Mouse (Mus musculus) forebrain, embryonic 13.5 days (tissue): ENCODE data around the gene Arl16. TPM values are rescaled to one million over a fixed set of nuclear protein-coding genes. Genes with fewer than 3 reads are reported as not detected.

Source experiments
- ATAC-seq: fragments of 200-750 bp; cut with Nextera tagmentation; 2 replicates; pipeline ENCODE4 v1.8.0; 2017
- H3K27ac ChIP-seq: fragments of 300-500 bp; sonication (generic); 2 replicates; pipeline ENCODE4 v1.5.1; 2015; ENCODE audit warnings: inconsistent platforms, mild to moderate bottlenecking, moderate library complexity
- H3K27me3 ChIP-seq: fragments of 300-500 bp; sonication (generic); 2 replicates; pipeline ENCODE4 v1.6.1; 2015; ENCODE audit warnings: mild to moderate bottlenecking, inconsistent platforms
- H3K36me3 ChIP-seq: fragments of 300-500 bp; sonication (generic); 2 replicates; pipeline ENCODE4 v1.6.1; 2015; ENCODE audit warnings: mild to moderate bottlenecking, inconsistent platforms; ENCODE audit not compliant: poor library complexity, severe bottlenecking
- H3K4me1 ChIP-seq: fragments of 300-500 bp; sonication (generic); 2 replicates; pipeline ENCODE4 v1.6.1; 2015; ENCODE audit warnings: inconsistent platforms
- H3K4me2 ChIP-seq: fragments of 300-500 bp; sonication (generic); 2 replicates; pipeline ENCODE4 v1.6.1; 2015; ENCODE audit warnings: inconsistent platforms, mild to moderate bottlenecking, moderate library complexity
- H3K4me3 ChIP-seq: fragments of 300-500 bp; sonication (generic); 2 replicates; pipeline ENCODE4 v1.5.1; 2015; ENCODE audit warnings: mild to moderate bottlenecking, inconsistent platforms
- H3K9ac ChIP-seq: fragments of 300-500 bp; sonication (generic); 2 replicates; pipeline ENCODE4 v1.6.1; 2015; ENCODE audit warnings: mild to moderate bottlenecking, inconsistent platforms
- H3K9me3 ChIP-seq: fragments of 300-500 bp; sonication (generic); replicated peaks from 2 replicates; pipeline ENCODE4 v1.6.1; 2016; ENCODE audit warnings: inconsistent platforms
- WGBS: fragments of 180-500 bp; shearing (Covaris S2); methylation state at CpG from one replicate; pipeline ENCODE4 v1.1.7; 2015; 5-methylcytosine and 5-hydroxymethylcytosine counted together
- polyA plus RNA-seq: library from polyadenylated mRNA; unstranded; fragments of >200 nt; fragmentation: Nextera tagmentation; extraction: Ambion mirVana; gene quantifications from 2 replicates; pipeline ENCODE4 v1.2.1, GENCODE M21; 2015

Arl16 gene
- polyA plus RNA-seq, 1 experiment from 2014 or later = 49.8 TPM

DNA sequence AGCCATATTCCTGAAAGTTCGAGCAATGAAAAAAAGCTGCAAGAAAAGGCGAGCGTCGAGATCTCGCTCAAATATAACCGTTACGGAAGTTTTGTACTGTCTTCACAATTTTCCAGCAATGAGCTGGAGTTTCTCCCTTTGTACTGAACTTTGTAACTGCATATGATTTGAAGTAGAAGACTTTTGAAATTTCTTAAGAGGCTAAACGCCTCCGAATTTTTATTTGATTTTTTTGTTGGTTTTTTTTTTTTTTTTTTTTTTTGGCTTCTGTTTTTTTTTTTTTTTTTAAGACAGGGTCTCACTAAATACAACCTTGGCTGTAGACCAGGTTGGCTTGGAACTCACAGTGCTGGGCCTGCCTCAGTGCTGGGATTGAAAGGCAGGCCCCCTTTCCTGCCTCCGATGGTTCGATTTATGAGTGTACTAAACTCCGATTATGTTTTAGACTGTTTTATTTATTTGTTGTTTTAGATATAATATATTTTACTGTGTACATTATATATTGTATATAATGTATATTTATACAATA is 29.5 kb downstream of the Arl16 start:
- peak overlapping the region; percentile 98 for H3K9ac ChIP-seq
- ATAC-seq = no peak
- WGBS = 31% methylated on average over 12 of the region's 12 CpGs
- peak overlapping the region; percentile 91 for H3K4me2 ChIP-seq
- H3K27ac ChIP-seq = no peak overlapping the region
- peak overlapping the region; percentile 98 for H3K4me3 ChIP-seq
- H3K9me3 ChIP-seq = no peaks in the 10 kb centered on the region
- H3K4me1 ChIP-seq = peaks cover 13% of the 10 kb centered on the region
- H3K36me3 ChIP-seq = peaks cover 22% of the 10 kb centered on the region
- H3K27me3 ChIP-seq = no peaks in the 10 kb centered on the region

DNA sequence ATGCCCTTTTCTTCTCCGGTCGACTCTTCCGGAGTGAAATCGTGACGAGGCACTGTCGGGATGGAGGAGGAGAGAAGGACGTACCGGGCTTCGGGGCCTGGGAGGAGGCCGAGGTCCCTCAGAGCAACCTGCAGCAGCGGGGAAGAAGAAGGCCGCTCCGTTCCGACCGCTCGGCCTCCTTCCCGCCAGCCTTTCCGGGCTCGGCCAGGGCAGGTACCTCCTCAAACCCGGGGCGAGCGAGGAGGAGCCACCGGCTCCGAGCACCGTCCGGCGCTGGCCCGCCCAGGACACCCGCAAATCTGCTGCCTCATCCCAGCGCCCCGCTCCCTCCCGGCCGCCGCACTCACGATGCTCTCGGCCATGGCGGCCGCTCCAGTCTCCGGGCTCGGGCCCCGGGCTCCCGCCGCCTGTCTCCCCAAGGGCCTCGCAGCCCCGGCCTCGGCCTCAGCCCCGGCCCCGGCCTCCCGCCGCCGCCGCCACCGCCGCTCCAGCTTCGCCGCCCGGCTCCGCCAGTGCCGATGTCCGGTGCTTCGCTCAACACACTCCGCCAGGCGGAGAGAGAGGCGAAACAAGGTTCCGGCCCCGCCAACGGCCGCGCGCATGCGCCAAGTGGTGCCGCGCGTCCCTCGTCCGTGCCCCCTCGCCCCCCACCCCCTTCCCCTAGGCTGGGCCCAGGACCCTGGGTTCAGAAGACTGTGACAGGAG is 30.1 kb downstream of the Arl16 start, which contains the start of gene Nploc4:
TSS of gene Nploc4 (minus strand) at position 557 of the 705 bp plus-strand sequence.
- H3K4me3 ChIP-seq = peak within 1 kb of the TSS; percentile 98
- H3K27me3 ChIP-seq = no peaks in the 10 kb centered on the region
- H3K4me2 ChIP-seq = peak within 1 kb of the TSS; percentile 91
- peak within 1 kb of the TSS; percentile 78 for H3K27ac ChIP-seq
- peaks cover 13% of the 10 kb centered on the region for H3K4me1 ChIP-seq
- no peaks in the 10 kb centered on the region for H3K9me3 ChIP-seq
- 0% methylated on average over 71 of the region's 77 CpGs for WGBS
- peak within 1 kb of the TSS; percentile 98 for H3K9ac ChIP-seq
- peak; percentile 92 for ATAC-seq
- H3K36me3 ChIP-seq = peaks cover 28% of the 10 kb centered on the region

DNA sequence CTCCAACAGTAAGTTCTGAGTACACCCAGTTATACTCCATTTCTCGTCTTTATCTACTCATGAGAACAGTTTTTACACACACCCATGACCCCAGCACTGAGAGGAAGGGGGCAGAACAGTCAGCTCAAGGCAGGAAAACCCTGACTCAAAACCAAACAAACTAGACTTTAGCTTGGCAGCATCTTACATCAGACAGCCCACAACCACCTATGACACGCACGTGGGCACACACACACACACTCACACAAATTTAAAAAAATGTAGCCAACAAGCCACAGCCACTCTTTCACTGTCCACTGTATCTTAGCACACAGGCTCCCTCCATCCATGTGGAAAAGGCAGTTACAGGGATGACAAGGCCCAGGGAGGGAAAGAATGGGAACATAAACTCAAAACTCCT is 40.7 kb downstream of the Arl16 start:
- 90% methylated on average over 3 of the region's 3 CpGs for WGBS
- no peak overlapping the region for H3K4me2 ChIP-seq
- peaks cover 83% of the 10 kb centered on the region for H3K36me3 ChIP-seq

DNA sequence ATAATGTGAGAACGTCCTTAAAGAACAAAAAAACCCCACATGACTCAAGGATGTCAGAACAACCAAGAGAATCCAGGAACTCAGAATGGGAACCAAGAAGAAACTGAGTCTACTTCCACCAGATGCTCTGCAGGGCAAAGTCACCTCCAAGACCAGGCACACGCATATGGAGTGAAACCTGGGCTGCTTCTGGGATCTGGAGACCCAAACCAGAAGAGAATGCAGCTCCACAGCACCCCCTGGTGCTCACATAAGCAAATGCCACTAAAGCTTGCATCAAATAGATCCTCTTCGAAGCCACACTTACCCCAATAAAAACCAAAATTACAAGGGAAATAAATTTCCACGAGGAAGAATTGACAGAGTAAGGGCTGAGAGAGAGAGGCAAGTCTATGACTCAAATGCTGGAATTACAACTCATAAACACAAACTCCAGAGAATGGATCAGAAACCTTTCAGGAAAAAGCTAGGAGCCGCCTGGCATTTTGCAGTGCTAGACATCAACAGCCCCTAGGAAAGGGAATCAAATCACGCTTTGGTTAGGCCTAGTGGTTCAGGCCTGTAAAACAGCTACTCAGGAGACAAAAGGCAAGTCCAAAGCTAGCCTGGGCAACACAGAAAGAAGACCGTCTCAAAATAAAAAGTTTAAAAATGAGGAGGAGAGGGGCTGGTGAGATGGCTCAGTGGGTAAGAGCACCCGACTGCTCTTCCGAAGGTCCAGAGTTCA is 43.7 kb downstream of the Arl16 start:
- Histone ChIP-seq H3K4me2 (no peak overlapping the region), H3K27me3 (no peaks in the 10 kb centered on the region), H3K27ac (no peak overlapping the region), H3K9ac (no peak overlapping the region), H3K36me3 (peaks cover 90% of the 10 kb centered on the region), H3K4me3 (no peak overlapping the region), H3K4me1 (no peaks in the 10 kb centered on the region), H3K9me3 (no peaks in the 10 kb centered on the region)
- ATAC-seq = peak; percentile 33; the same call in 1 of the 2 replicates
- WGBS = 71% methylated on average over 9 of the region's 9 CpGs

More for the DNA sequence above, 40.7 kb downstream of the Arl16 start:
- Histone ChIP-seq H3K4me1 (no peaks in the 10 kb centered on the region), H3K4me3 (no peak overlapping the region), H3K9me3 (no peaks in the 10 kb centered on the region), H3K9ac (no peak overlapping the region), H3K27ac (no peak overlapping the region), H3K27me3 (no peaks in the 10 kb centered on the region)
- no peak for ATAC-seq

DNA sequence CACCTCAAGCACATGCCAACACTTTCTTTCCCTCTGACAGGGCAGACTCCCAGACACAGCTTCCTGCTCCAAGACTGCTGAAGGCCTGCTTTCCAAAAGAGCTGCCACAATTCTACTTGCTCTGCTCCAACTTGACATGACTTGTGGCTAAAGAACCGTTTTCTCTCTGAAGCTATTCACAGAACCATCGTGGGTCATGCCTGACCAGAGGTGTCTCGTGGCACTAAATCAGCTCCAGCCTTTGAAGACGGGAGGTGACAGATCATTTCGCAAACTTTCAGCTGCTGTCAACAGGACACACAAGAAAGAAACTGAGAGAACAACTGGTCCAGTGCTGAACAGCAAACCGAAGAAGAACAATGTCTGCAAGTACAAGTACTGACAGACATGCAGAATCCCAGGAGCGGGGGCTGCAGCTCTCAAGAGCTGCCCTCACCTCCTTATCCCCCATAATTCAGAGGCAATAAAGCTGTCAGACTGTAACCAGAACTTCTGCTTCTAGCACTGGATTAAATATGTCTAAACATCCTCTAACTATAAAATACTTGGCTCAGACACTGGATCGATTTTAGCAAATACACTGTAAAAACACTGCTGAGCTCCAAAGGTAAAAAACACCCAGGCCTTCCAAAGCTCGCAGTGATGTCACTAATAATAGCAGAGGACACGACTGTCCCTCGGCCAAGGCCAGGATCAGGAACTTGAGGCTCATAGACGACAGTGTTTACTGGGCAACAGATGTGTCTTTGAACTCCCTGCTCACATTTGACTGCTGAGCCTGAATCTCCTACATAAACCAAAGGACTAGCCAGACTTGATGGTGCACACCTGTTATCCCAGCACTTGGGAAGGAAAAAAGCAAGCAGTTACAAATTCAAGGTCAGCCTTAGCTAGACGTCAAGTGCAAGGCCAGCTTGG is 44.5 kb downstream of the Arl16 start:
- 92% methylated on average over 13 of the region's 13 CpGs for WGBS
- Histone ChIP-seq H3K9me3 (no peaks in the 10 kb centered on the region), H3K27me3 (no peaks in the 10 kb centered on the region), H3K27ac (no peak overlapping the region), H3K9ac (no peak overlapping the region), H3K4me3 (no peak overlapping the region), H3K4me1 (no peaks in the 10 kb centered on the region), H3K36me3 (peaks cover 90% of the 10 kb centered on the region), H3K4me2 (no peak overlapping the region)
- no peak for ATAC-seq

DNA sequence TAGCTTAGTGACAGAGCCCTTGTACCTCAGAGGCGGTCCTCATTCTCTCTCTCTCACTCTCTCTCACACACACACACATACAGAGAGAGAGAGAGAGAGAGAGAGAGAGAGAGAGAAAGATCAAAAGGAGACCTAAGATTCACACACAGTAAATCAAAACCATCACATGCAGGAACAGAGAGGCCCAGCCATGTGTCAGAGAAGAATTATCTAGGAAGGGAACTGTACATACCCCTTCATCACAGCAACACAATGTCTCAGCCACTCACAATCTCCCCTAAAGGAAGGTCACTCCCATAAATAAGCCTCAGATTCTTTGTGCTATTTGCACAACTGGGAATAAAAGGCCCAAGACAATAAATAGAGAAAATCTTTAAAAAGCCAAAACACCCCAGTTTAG is 48.8 kb downstream of the Arl16 start:
- Histone ChIP-seq H3K9ac (no peak overlapping the region), H3K27me3 (no peaks in the 10 kb centered on the region), H3K36me3 (peaks cover 93% of the 10 kb centered on the region), H3K4me2 (no peak overlapping the region), H3K9me3 (no peaks in the 10 kb centered on the region), H3K27ac (no peak overlapping the region), H3K4me1 (no peaks in the 10 kb centered on the region), H3K4me3 (no peak overlapping the region)
- no peak for ATAC-seq
- 83% methylated on average over 1 of the region's 1 CpGs for WGBS

DNA sequence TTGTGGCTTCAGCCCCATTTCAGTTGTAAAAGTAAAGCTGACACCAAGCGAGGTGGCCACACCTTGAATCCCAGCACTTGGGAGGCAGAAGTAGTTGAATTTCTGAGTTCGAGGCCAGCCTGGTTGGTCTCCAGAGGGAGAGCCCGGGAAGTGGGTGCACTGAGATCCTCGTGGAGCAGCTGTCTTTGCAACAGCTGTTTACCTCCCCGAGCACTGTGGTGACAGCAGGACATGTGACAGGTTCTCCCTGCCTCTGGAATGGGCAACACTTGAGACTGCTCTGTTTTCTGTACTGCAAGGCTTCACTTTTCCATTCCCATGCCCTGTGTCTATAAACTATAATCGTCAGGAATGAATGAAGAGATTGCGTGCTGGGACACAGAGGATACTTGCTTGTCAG is 49.6 kb downstream of the Arl16 start:
- Histone ChIP-seq H3K27me3 (no peaks in the 10 kb centered on the region), H3K4me1 (no peaks in the 10 kb centered on the region), H3K9me3 (no peaks in the 10 kb centered on the region), H3K36me3 (peaks cover 93% of the 10 kb centered on the region), H3K27ac (no peak overlapping the region), H3K4me2 (no peak overlapping the region), H3K9ac (no peak overlapping the region), H3K4me3 (no peak overlapping the region)
- 93% methylated on average over 7 of the region's 7 CpGs for WGBS
- no peak for ATAC-seq

Other genes with a start within 250 kb of the Arl16 start
- 17.2 TPM in 2 replicates for gene Bahcc1, start 234.7 kb downstream of the Arl16 start, polyA plus RNA-seq
- 3,229 and 3,555 TPM in 2 replicates for gene Actg1, start 119.1 kb downstream of the Arl16 start, polyA plus RNA-seq
- 1.3 and 1.7 TPM in 2 replicates for gene Fscn2, start 106.1 kb downstream of the Arl16 start, polyA plus RNA-seq
- gene Faap100, start 88.8 kb downstream of the Arl16 start, polyA plus RNA-seq = 51.0 and 63.1 TPM in 2 replicates
- gene Nploc4, start 29.9 kb downstream of the Arl16 start, polyA plus RNA-seq = 33.6 and 33.9 TPM in 2 replicates
- gene Tspan10, start 25.0 kb downstream of the Arl16 start, polyA plus RNA-seq = not detected in 2 replicates
- gene Pde6g, start 14.1 kb downstream of the Arl16 start, polyA plus RNA-seq = 0.19 and 0.20 TPM in 2 replicates
- gene Oxld1, start 9.5 kb downstream of the Arl16 start, polyA plus RNA-seq = 9.2 and 10.7 TPM in 2 replicates
- gene Ccdc137, start 9.5 kb downstream of the Arl16 start, polyA plus RNA-seq = 30.9 and 31.3 TPM in 2 replicates
- gene Mrpl12, start 17.0 kb upstream of the Arl16 start, polyA plus RNA-seq = 127 TPM in 2 replicates
- 31.1 and 41.9 TPM in 2 replicates for gene Slc25a10, start 24.2 kb upstream of the Arl16 start, polyA plus RNA-seq
- 0.08 and 0.21 TPM in 2 replicates for gene Gcgr, start 63.1 kb upstream of the Arl16 start, polyA plus RNA-seq
- gene Mcrip1, start 82.1 kb upstream of the Arl16 start, polyA plus RNA-seq = 228 and 240 TPM in 2 replicates
- gene Ppp1r27, start 83.5 kb upstream of the Arl16 start, polyA plus RNA-seq = not detected in 2 replicates
- 253 and 286 TPM in 2 replicates for gene P4hb, start 105.6 kb upstream of the Arl16 start, polyA plus RNA-seq
- gene Arhgdia, start 114.0 kb upstream of the Arl16 start, polyA plus RNA-seq = 462 and 508 TPM in 2 replicates
- 420 and 488 TPM in 2 replicates for gene Alyref, start 130.8 kb upstream of the Arl16 start, polyA plus RNA-seq
- 204 and 211 TPM in 2 replicates for gene Anapc11, start 130.8 kb upstream of the Arl16 start, polyA plus RNA-seq
- 0.50 TPM in 1 of 2 replicates, not detected in the other for gene Npb, start 140.9 kb upstream of the Arl16 start, polyA plus RNA-seq
- gene Pcyt2, start 150.3 kb upstream of the Arl16 start, polyA plus RNA-seq = 140 and 159 TPM in 2 replicates
- 42.7 and 43.1 TPM in 2 replicates for gene Sirt7, start 157.6 kb upstream of the Arl16 start, polyA plus RNA-seq
- gene Mafg, start 166.0 kb upstream of the Arl16 start, polyA plus RNA-seq = 19.8 and 24.1 TPM in 2 replicates
- 23.9 and 25.5 TPM in 2 replicates for gene Pycr1, start 176.2 kb upstream of the Arl16 start, polyA plus RNA-seq
- 0.25 and 0.81 TPM in 2 replicates for gene Myadml2, start 180.6 kb upstream of the Arl16 start, polyA plus RNA-seq
- gene Notum, start 193.6 kb upstream of the Arl16 start, polyA plus RNA-seq = 0.15 and 0.29 TPM in 2 replicates
- gene Aspscr1, start 205.4 kb upstream of the Arl16 start, polyA plus RNA-seq = 142 and 151 TPM in 2 replicates
- 127 TPM in 2 replicates for gene Cenpx, start 246.1 kb upstream of the Arl16 start, polyA plus RNA-seq
- gene Lrrc45, start 246.3 kb upstream of the Arl16 start, polyA plus RNA-seq = 64.5 and 72.9 TPM in 2 replicates